Comparison of ENCODE assay signal across 28 mouse cellular contexts in the genomic region with DNA sequence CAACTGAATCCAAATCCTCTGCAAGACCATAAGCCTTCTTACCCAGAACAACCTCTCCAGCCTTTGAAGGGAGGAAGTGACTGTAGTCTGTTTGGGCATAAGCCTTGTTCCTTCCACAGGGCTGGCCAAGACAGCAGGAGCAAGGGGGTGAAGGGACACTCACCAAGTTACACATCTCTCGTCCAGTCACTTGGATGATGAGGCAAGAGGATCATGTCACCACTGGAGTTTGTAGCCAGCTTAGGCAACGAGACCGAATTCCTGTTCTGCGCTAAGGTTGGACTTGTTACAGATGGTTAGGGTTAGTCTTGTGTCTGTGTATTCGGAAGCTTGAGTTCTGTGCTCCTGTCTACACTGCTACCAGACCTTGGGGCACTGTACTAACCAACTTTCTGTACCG.
"Had no signal": no experiment of that assay in that cellular context is flagged by ENCODE, and none has a peak within 500 bp of the region (broad histone marks: within the 10 kb centered on the region; RNA-seq: fewer than 3 reads in every experiment).

No protein-coding gene starts in this region.

- ATAC-seq: hindbrain, embryonic 16.5 days; inflammation-experienced regulatory T-cells, adult 6 months; intestine, embryonic 15.5 days; intestine, postnatal 0 days; liver, embryonic 12.5 days had no signal

- H3K4me1 ChIP-seq: hindbrain, embryonic 10.5 days; hindbrain, embryonic 12.5 days; intestine, embryonic 15.5 days; limb, embryonic 13.5 days; limb, embryonic 15.5 days; liver, embryonic 12.5 days had no signal

- DNase-seq: gastrocnemius, adult 2 months; gastrocnemius, postnatal 10 days; gastrocnemius, postnatal 25 days; heart, adult 18-20 months; heart, postnatal 10 days; heart, postnatal 4 days; kidney, adult 18-20 months; kidney, adult 8-10 months; kidney, postnatal 14 days; kidney, postnatal 36 days; layer of hippocampus, adult 9-11 months; layer of hippocampus, postnatal 36 days; left cerebral cortex, postnatal 4 days had no signal

- H3K9me3 ChIP-seq: heart, embryonic 10.5 days; heart, embryonic 12.5 days; hindbrain, embryonic 10.5 days; hindbrain, embryonic 12.5 days; intestine, embryonic 15.5 days; kidney, embryonic 15.5 days; limb, embryonic 13.5 days; limb, embryonic 15.5 days; liver, embryonic 12.5 days had no signal

- H3K27ac ChIP-seq: gastrocnemius, adult 2 months; heart, embryonic 10.5 days; hindbrain, embryonic 10.5 days; hindbrain, embryonic 12.5 days; hindbrain, embryonic 14.5 days; intestine, embryonic 15.5 days; kidney, embryonic 15.5 days; kidney, postnatal 0 days; limb, embryonic 13.5 days; limb, embryonic 15.5 days; liver, embryonic 12.5 days; liver, embryonic 14.5 days had no signal

- H3K4me2 ChIP-seq: heart, embryonic 12.5 days; hindbrain, embryonic 12.5 days; hindbrain, embryonic 14.5 days; intestine, embryonic 15.5 days; kidney, embryonic 15.5 days; limb, embryonic 13.5 days; limb, embryonic 15.5 days; liver, embryonic 12.5 days had no signal

- H3K4me3 ChIP-seq: gastrocnemius, adult 2 months; heart, embryonic 10.5 days; heart, embryonic 12.5 days; hindbrain, embryonic 10.5 days; hindbrain, embryonic 12.5 days; intestine, embryonic 15.5 days; kidney, embryonic 15.5 days; limb, embryonic 13.5 days; limb, embryonic 15.5 days; liver, embryonic 12.5 days had no signal

- H3K27me3 ChIP-seq: heart, embryonic 12.5 days; hindbrain, embryonic 12.5 days; intestine, embryonic 15.5 days; kidney, embryonic 15.5 days; limb, embryonic 15.5 days; liver, embryonic 12.5 days had no signal

- H3K9ac ChIP-seq: heart, embryonic 12.5 days; hindbrain, embryonic 12.5 days; hindbrain, embryonic 14.5 days; intestine, embryonic 15.5 days; kidney, embryonic 15.5 days; limb, embryonic 15.5 days; liver, embryonic 12.5 days; liver, embryonic 14.5 days had no signal

- H3K36me3 ChIP-seq: intestine, embryonic 15.5 days had no signal
